ENCODE assay signal across 10 mouse cellular contexts in the genomic region with DNA sequence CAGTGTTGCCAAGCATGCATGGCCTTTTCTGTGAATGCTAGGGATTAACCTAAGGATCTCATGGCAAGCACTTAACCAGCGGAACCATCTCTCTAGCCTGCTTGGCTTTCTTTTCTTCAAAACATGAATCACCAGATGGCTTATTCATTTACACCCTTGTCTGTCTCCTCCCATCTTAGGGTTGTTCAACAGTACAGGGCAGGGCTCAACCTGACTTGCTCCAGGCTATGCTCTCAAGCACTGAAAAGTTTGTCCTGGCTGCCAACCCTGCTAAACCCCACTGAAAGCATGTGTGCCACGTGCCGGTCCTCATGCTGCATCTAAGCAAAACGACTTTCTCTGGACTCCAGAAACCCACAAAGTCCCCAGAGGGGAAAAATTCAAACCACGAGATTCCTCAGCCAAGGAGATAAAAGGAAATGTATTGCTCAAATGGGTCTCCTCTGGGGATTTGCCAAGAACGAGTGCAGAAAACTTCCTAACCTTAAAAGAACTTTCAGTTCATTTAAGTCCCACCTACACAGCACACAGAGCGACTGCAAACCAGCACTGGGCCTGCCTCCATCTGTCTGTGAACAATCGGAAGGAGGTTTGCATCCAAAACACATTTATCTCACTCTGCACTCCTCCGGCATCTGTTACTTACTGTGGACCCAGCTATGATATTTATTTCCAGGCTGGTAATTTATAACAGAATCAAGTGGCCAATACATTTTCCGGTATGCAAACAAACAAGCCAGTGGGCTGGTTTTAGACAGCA.
DNase-seq lines count a peak whose midpoint lies in the region; ATAC-seq and TF ChIP-seq lines count a peak whose summit lies in the region.
"Had no signal": no experiment of that assay in that cellular context is flagged by ENCODE, and none has a peak within 500 bp of the region (broad histone marks: within the 10 kb centered on the region; RNA-seq: fewer than 3 reads in every experiment).

No protein-coding gene starts in this region.

- no peak for ATAC-seq in inflammation-experienced regulatory T-cells, adult 6 months
- ATAC-seq: activated CD4-positive, CD25-positive, alpha-beta regulatory T cell, adult 4 months; hindbrain, embryonic 16.5 days had no signal

- no peak for TF ChIP-seq POLR2A in lung, adult 2 months (IDR thresholded peaks at IDR 0.05; ENCODE audit: borderline replicate concordance, extremely low read depth, low read depth, low read length)

- no peaks in the 10 kb centered on the region for H3K4me1 ChIP-seq in lung, adult 2 months (ENCODE audit: control insufficient read depth, insufficient read depth, low read length)

- TF ChIP-seq CTCF in lung, adult 2 months (IDR thresholded peaks at IDR 0.05; ENCODE audit: insufficient read depth, low read length), result no peak

- no peak overlapping the region for H3K4me3 ChIP-seq in lung, adult 2 months (replicated peaks; ENCODE audit: extremely low read depth, low read depth, low read length)

- intact Hi-C loops in heart, postnatal 25 days (cut with DNase I), result no loop called here

- peak; percentile 13 for DNase-seq in adrenal gland, postnatal 10 days
- no peak for DNase-seq in adrenal gland, postnatal 4 days (ENCODE audit: low spot score in 2 of 2)
- DNase-seq in lung, adult 18-20 months, result peak; percentile 11 to 45
- no peak for DNase-seq in lung, adult 2 months
- peak; percentile 40 for DNase-seq in heart, postnatal 25 days (ENCODE audit: low spot score)
- peak; percentile 10 to 31 for DNase-seq in lung, postnatal 4 days
- DNase-seq in retina, postnatal 1 day, result no peak

- WGBS in lung, adult 2 months, result 54% methylated on average over 10 of the region's 10 CpGs

Comparison
In these comparisons a context has a peak if more than half of its experiments do, and no peak if none do; other contexts are left out.
1. DNase-seq: peak in adrenal gland, postnatal 10 days (single experiment), lung, adult 18-20 months (2 of 2), heart, postnatal 25 days (single experiment) and lung, postnatal 4 days (2 of 2); none in adrenal gland, postnatal 4 days (0 of 2), lung, adult 2 months (single experiment) and retina, postnatal 1 day (single experiment).